Mouse (Mus musculus) liver, embryonic 14.5 days (tissue): Measurements from ENCODE around the gene Borcs5. TPM values are rescaled to one million over a fixed set of nuclear protein-coding genes. Genes with fewer than 3 reads are reported as not detected.

Experiments used
- ATAC-seq: fragments of 200-750 bp; cut with Nextera tagmentation; 2 replicates; pipeline ENCODE4 v1.8.0; 2017; ENCODE audit warnings: moderate number of reproducible peaks, mild to moderate bottlenecking, moderate library complexity; ENCODE audit not compliant: insufficient read depth
- DNase-seq, 3 experiments: peaks; one replicate each; pipeline ENCODE4 v3.0.0-alpha.2; 2012 to 2013; ENCODE audit warnings: low read depth in 3 of 3, low spot score in 3 of 3
- H3K27ac ChIP-seq: fragments of 300-500 bp; sonication (generic); 2 replicates; pipeline ENCODE4 v1.5.1; 2014; ENCODE audit warnings: moderate library complexity, mild to moderate bottlenecking, control low read depth, inconsistent platforms
- H3K27me3 ChIP-seq: fragments of 300-500 bp; sonication (generic); 2 replicates; pipeline ENCODE4 v1.6.1; 2014; ENCODE audit warnings: mild to moderate bottlenecking, low read length, moderate library complexity; ENCODE audit not compliant: control insufficient read depth, insufficient read depth
- H3K36me3 ChIP-seq: fragments of 300-500 bp; sonication (generic); replicated peaks from 2 replicates; pipeline ENCODE4 v1.6.1; 2014; ENCODE audit warnings: low read depth; ENCODE audit not compliant: control insufficient read depth, insufficient read depth
- H3K4me1 ChIP-seq, 2 experiments: fragments of 200-500 bp in 1 of 2; fragments of 300-500 bp in 1 of 2; sonication (generic) in 1 of 2; replicated peaks; 2 replicates each; pipeline ENCODE4 v1.6.1; 2012 to 2014; ENCODE audit warnings: antibody characterized with exemption in 1 of 2, inconsistent platforms in 1 of 2, low read length in 1 of 2; ENCODE audit not compliant: control insufficient read depth in 2 of 2, insufficient read depth in 2 of 2
- H3K4me2 ChIP-seq: fragments of 300-500 bp; sonication (generic); 2 replicates; pipeline ENCODE4 v1.6.1; 2014; ENCODE audit warnings: low read depth, mild to moderate bottlenecking, control low read depth, moderate library complexity
- H3K4me3 ChIP-seq, 2 experiments: fragments of 200-500 bp in 1 of 2; fragments of 300-500 bp in 1 of 2; sonication (generic) in 1 of 2; 2 replicates each; pipeline ENCODE4 v1.5.1; 2012 to 2014; ENCODE audit warnings: low read depth in 2 of 2, low read length in 2 of 2, mild to moderate bottlenecking in 2 of 2, control low read depth in 1 of 2, inconsistent platforms in 1 of 2, moderate library complexity in 1 of 2; ENCODE audit not compliant: insufficient read depth in 1 of 2
- H3K9ac ChIP-seq: fragments of 300-500 bp; sonication (generic); replicated peaks from 2 replicates; pipeline ENCODE4 v1.6.1; 2014; ENCODE audit warnings: mild to moderate bottlenecking, control low read depth, moderate library complexity
- H3K9me3 ChIP-seq: fragments of 300-500 bp; sonication (generic); 2 replicates; pipeline ENCODE4 v1.6.1; 2016; ENCODE audit warnings: low read length, mixed read lengths; ENCODE audit not compliant: control insufficient read depth
- CTCF ChIP-seq: IDR thresholded peaks from 2 replicates; pipeline ENCODE4 v1.5.1; 2016; ENCODE audit warnings: antibody characterized with exemption, low read depth, control low read depth
- EP300 ChIP-seq: IDR thresholded peaks from 2 replicates; pipeline ENCODE4 v1.6.1; 2016; ENCODE audit warnings: antibody characterized with exemption, low read depth
- WGBS: fragments of 180-500 bp; shearing (Covaris S2); extraction: QIAGEN DNeasy Blood & Tissue Kit; methylation state at CpG from one replicate; pipeline ENCODE4 v1.1.7; 2014; ENCODE audit not compliant: insufficient replicate concordance; 5-methylcytosine and 5-hydroxymethylcytosine counted together
- polyA plus RNA-seq, 2 experiments: library from polyadenylated mRNA; depleted of rRNA in 1 of 2; stranded (reverse) in 1 of 2; unstranded in 1 of 2; fragments of >200 nt; fragmentation: Nextera tagmentation in 1 of 2; extraction: Ambion mirVana in 1 of 2; gene quantifications; 2 replicates each; pipeline versions ENCODE4 v1.2.1 to v1.2.3; 2012 to 2014

The Borcs5 gene
- polyA plus RNA-seq, 2 experiments = 4.7 to 8.0 TPM

- no peak overlapping the region for H3K4me3 ChIP-seq
- 69% methylated on average over 3 of the region's 3 CpGs for WGBS
These were observed 56.3 kb downstream of the Borcs5 start for GRCm38 (mm10) chr6:134695625-134696024.

GRCm38 (mm10) chr6:134696146-134696545 lies 56.8 kb downstream of the Borcs5 start:
- TF ChIP-seq EP300 = no peak
- no peak for TF ChIP-seq CTCF
- Histone ChIP-seq H3K4me3 (no peak overlapping the region), H3K9ac (no peak overlapping the region), H3K9me3 (no peaks in the 10 kb centered on the region), H3K27me3 (no peaks in the 10 kb centered on the region), H3K4me2 (no peak overlapping the region), H3K4me1 (peaks cover 0 to 14% of the 10 kb centered on the region in 2 experiments; a peak in 2 of 4 replicates), H3K27ac (no peak overlapping the region), H3K36me3 (no peaks in the 10 kb centered on the region)
- WGBS = 58% methylated on average over 4 of the region's 4 CpGs
- DNase-seq = no peak
- no peak for ATAC-seq

More at GRCm38 (mm10) chr6:134695625-134696024, 56.3 kb downstream of the Borcs5 start:
- DNase-seq (no peak), ATAC-seq (no peak)
- H3K4me2 ChIP-seq = no peak overlapping the region
- no peaks in the 10 kb centered on the region for H3K36me3 ChIP-seq
- H3K9ac ChIP-seq = no peak overlapping the region
- no peak overlapping the region for H3K27ac ChIP-seq
- no peaks in the 10 kb centered on the region for H3K9me3 ChIP-seq
- peaks cover 0 to 10% of the 10 kb centered on the region in 2 experiments; a peak in 1 of 4 replicates for H3K4me1 ChIP-seq
- TF ChIP-seq EP300 (no peak), CTCF (no peak)
- no peaks in the 10 kb centered on the region for H3K27me3 ChIP-seq

GRCm38 (mm10) chr6:134696554-134696953 lies 57.2 kb downstream of the Borcs5 start:
- H3K9me3 ChIP-seq = no peaks in the 10 kb centered on the region
- 65% methylated on average over 2 of the region's 2 CpGs for WGBS
- no peak for ATAC-seq
- no peaks in the 10 kb centered on the region for H3K27me3 ChIP-seq
- TF ChIP-seq EP300 = no peak
- TF ChIP-seq CTCF = no peak
- no peaks in the 10 kb centered on the region for H3K36me3 ChIP-seq
- peaks cover 0 to 16% of the 10 kb centered on the region in 2 experiments; a peak in 2 of 4 replicates for H3K4me1 ChIP-seq
- no peak for DNase-seq
- no peak overlapping the region for H3K4me3 ChIP-seq
- H3K4me2 ChIP-seq = no peak overlapping the region
- no peak overlapping the region for H3K27ac ChIP-seq
- H3K9ac ChIP-seq = no peak overlapping the region

- ATAC-seq (no peak), DNase-seq (no peak)
- Histone ChIP-seq H3K4me2 (no peak overlapping the region), H3K4me3 (no peak overlapping the region), H3K36me3 (no peaks in the 10 kb centered on the region), H3K4me1 (peaks cover 0 to 18% of the 10 kb centered on the region in 2 experiments; a peak in 2 of 4 replicates), H3K27me3 (no peaks in the 10 kb centered on the region), H3K27ac (no peak overlapping the region), H3K9me3 (no peaks in the 10 kb centered on the region), H3K9ac (no peak overlapping the region)
- TF ChIP-seq EP300 (no peak), CTCF (no peak)
- WGBS = 82% methylated on average over 5 of the region's 5 CpGs
These were observed 58.9 kb downstream of the Borcs5 start for GRCm38 (mm10) chr6:134698243-134698642.

GRCm38 (mm10) chr6:134700451-134701210 lies 61.3 kb downstream of the Borcs5 start:
- 0 out of 2 replicates have a peak, but pooled peaks have one; percentile 27 for ATAC-seq
- no peak overlapping the region for H3K4me2 ChIP-seq
- H3K4me1 ChIP-seq = peaks cover 0 to 23% of the 10 kb centered on the region in 2 experiments; a peak in 2 of 4 replicates
- peak; percentile 20 to 41 (median 24) for DNase-seq
- H3K36me3 ChIP-seq = no peaks in the 10 kb centered on the region
- TF ChIP-seq CTCF = no peak
- TF ChIP-seq EP300 = no peak
- 53% methylated on average over 8 of the region's 8 CpGs for WGBS
- H3K9me3 ChIP-seq = no peaks in the 10 kb centered on the region
- H3K27me3 ChIP-seq = no peaks in the 10 kb centered on the region
- H3K9ac ChIP-seq = no peak overlapping the region
- H3K27ac ChIP-seq = no peak overlapping the region
- no peak overlapping the region for H3K4me3 ChIP-seq
